ENCODE assay signal across 26 mouse cellular contexts in genomic region chr5:149444451-149444850, GRCm38 (mm10). TPM values are rescaled to one million over a fixed set of nuclear protein-coding genes. Genes with fewer than 3 reads are reported as not detected.
DNase-seq lines count a peak whose midpoint lies in the region; ATAC-seq and TF ChIP-seq lines count a peak whose summit lies in the region.
"Had no signal": no experiment of that assay in that cellular context is flagged by ENCODE, and none has a peak within 500 bp of the region (broad histone marks: within the 10 kb centered on the region; RNA-seq: fewer than 3 reads in every experiment).

No protein-coding gene starts in this region.

- WGBS in hindbrain, embryonic 14.5 days: 77% methylated on average over 4 of the region's 4 CpGs
- 93% methylated on average over 4 of the region's 4 CpGs for WGBS in hindbrain, embryonic 11.5 days
- 79% methylated on average over 4 of the region's 4 CpGs for WGBS in midbrain, embryonic 15.5 days
- 87% methylated on average over 4 of the region's 4 CpGs for WGBS in midbrain, embryonic 14.5 days
- WGBS in cerebellum, adult 2 months: 9% methylated on average over 4 of the region's 4 CpGs

- intact Hi-C loops in gastrocnemius, postnatal 14 days (cut with DNase I; ENCODE audit: low total_unique reads): no loop called here

- no peak for ATAC-seq in hindbrain, embryonic 14.5 days (ENCODE audit: low FRiP score)
- no peak for ATAC-seq in hindbrain, embryonic 11.5 days (ENCODE audit: low FRiP score)
- ATAC-seq in midbrain, embryonic 15.5 days (replicated peaks): no peak
- ATAC-seq in midbrain, embryonic 14.5 days (ENCODE audit: low FRiP score, low TSS enrichment): no peak
- ATAC-seq: forebrain, postnatal 0 days had no signal

- H3ac ChIP-seq in myocyte (ENCODE audit: control insufficient read depth, insufficient read length): no peak overlapping the region

- no peak overlapping the region for H3K9ac ChIP-seq in hindbrain, embryonic 14.5 days
- no peak overlapping the region for H3K9ac ChIP-seq in hindbrain, embryonic 11.5 days (ENCODE audit: low read depth, low read length)
- H3K9ac ChIP-seq in midbrain, embryonic 15.5 days: no peak overlapping the region
- no peak overlapping the region for H3K9ac ChIP-seq in midbrain, embryonic 14.5 days (replicated peaks; ENCODE audit: low read length)
- H3K9ac ChIP-seq: forebrain, postnatal 0 days; heart, embryonic 15.5 days; liver, embryonic 13.5 days; neural tube, embryonic 13.5 days had no signal

- H3K27ac ChIP-seq in hindbrain, embryonic 14.5 days: no peak overlapping the region
- no peak overlapping the region for H3K27ac ChIP-seq in hindbrain, embryonic 11.5 days (ENCODE audit: low read depth, low read length)
- H3K27ac ChIP-seq in midbrain, embryonic 15.5 days: 0 out of 2 replicates have a peak overlapping the region, but pooled peaks have one; percentile 40
- no peak overlapping the region for H3K27ac ChIP-seq in midbrain, embryonic 14.5 days (replicated peaks; ENCODE audit: low read depth, low read length)
- no peak overlapping the region for H3K27ac ChIP-seq in cerebellum, adult 2 months (ENCODE audit: insufficient read depth, low read length)
- H3K27ac ChIP-seq: gastrocnemius, adult 2 months; heart, embryonic 15.5 days; liver, embryonic 13.5 days; neural tube, embryonic 13.5 days had no signal

- no peaks in the 10 kb centered on the region for H3K79me2 ChIP-seq in myocyte (ENCODE audit: control insufficient read depth, insufficient read depth)

- H3K9me3 ChIP-seq in hindbrain, embryonic 14.5 days (ENCODE audit: control insufficient read depth, low read length): no peaks in the 10 kb centered on the region
- no peaks in the 10 kb centered on the region for H3K9me3 ChIP-seq in hindbrain, embryonic 11.5 days (ENCODE audit: control insufficient read depth, low read length)
- 0 out of 2 replicates have a peak, but pooled peaks cover 5% of the 10 kb centered on the region for H3K9me3 ChIP-seq in midbrain, embryonic 15.5 days
- H3K9me3 ChIP-seq in midbrain, embryonic 14.5 days (ENCODE audit: control insufficient read depth, low read length): peaks cover 4% of the 10 kb centered on the region; the same call in 1 of the 2 replicates
- H3K9me3 ChIP-seq: neural tube, embryonic 13.5 days had no signal

- DNase-seq in hindbrain, embryonic 14.5 days (ENCODE audit: low spot score): peak; percentile 22
- DNase-seq in hindbrain, embryonic 11.5 days (ENCODE audit: low spot score): no peak
- DNase-seq in midbrain, embryonic 14.5 days: no peak
- peak; percentile 84 to 91 for DNase-seq in cerebellum, adult 2 months
- no peak for DNase-seq in gastrocnemius, postnatal 14 days
- DNase-seq in layer of hippocampus, adult 9-10 months (ENCODE audit: low spot score): no peak
- DNase-seq: adrenal gland, adult 8-10 months; forebrain, postnatal 0 days; gastrocnemius, adult 2 months; heart, adult 11 months; kidney, adult 18-20 months; kidney, postnatal 25 days; layer of hippocampus, adult 9-11 months; liver, embryonic 13.5 days; lung, postnatal 10 days; right cerebral cortex, postnatal 14 days had no signal

- peaks cover 17% of the 10 kb centered on the region for H3K4me1 ChIP-seq in hindbrain, embryonic 14.5 days (replicated peaks; ENCODE audit: control insufficient read depth, insufficient read depth, low read length)
- peaks cover 3% of the 10 kb centered on the region; the same call in 1 of the 2 replicates for H3K4me1 ChIP-seq in hindbrain, embryonic 11.5 days (replicated peaks; ENCODE audit: control insufficient read depth, insufficient read depth, low read length)
- peaks cover 32% of the 10 kb centered on the region for H3K4me1 ChIP-seq in midbrain, embryonic 15.5 days
- H3K4me1 ChIP-seq in midbrain, embryonic 14.5 days (ENCODE audit: control insufficient read depth, insufficient read depth, low read length): peaks cover 25% of the 10 kb centered on the region
- peaks cover 34% of the 10 kb centered on the region for H3K4me1 ChIP-seq in cerebellum, adult 2 months (ENCODE audit: control insufficient read depth, insufficient read depth, low read length)

- no peaks in the 10 kb centered on the region for H3K27me3 ChIP-seq in hindbrain, embryonic 14.5 days (ENCODE audit: control insufficient read depth, insufficient read depth, low read length)
- no peaks in the 10 kb centered on the region for H3K27me3 ChIP-seq in hindbrain, embryonic 11.5 days (ENCODE audit: control insufficient read depth, insufficient read depth, low read length)
- H3K27me3 ChIP-seq in midbrain, embryonic 15.5 days (replicated peaks): no peaks in the 10 kb centered on the region
- no peaks in the 10 kb centered on the region for H3K27me3 ChIP-seq in midbrain, embryonic 14.5 days (ENCODE audit: control insufficient read depth, insufficient read depth, low read length)
- H3K27me3 ChIP-seq in cerebellum, adult 2 months (ENCODE audit: control insufficient read depth, insufficient read depth, low read length): no peaks in the 10 kb centered on the region; the same call in 1 of the 2 replicates
- no peaks in the 10 kb centered on the region for H3K27me3 ChIP-seq in myocyte (ENCODE audit: control insufficient read depth, insufficient read depth, insufficient read length)
- H3K27me3 ChIP-seq: CH12.LX; heart, embryonic 15.5 days; neural tube, embryonic 13.5 days had no signal

- no peak overlapping the region for H3K4me2 ChIP-seq in hindbrain, embryonic 14.5 days (replicated peaks)
- H3K4me2 ChIP-seq in hindbrain, embryonic 11.5 days (replicated peaks; ENCODE audit: low read depth, low read length): no peak overlapping the region
- H3K4me2 ChIP-seq in midbrain, embryonic 15.5 days: no peak overlapping the region
- no peak overlapping the region for H3K4me2 ChIP-seq in midbrain, embryonic 14.5 days (ENCODE audit: low read length)
- H3K4me2 ChIP-seq in myocyte (ENCODE audit: low read depth): no peak overlapping the region
- H3K4me2 ChIP-seq: heart, embryonic 15.5 days; liver, embryonic 13.5 days; neural tube, embryonic 13.5 days had no signal

- no peak for TF ChIP-seq CTCF in cerebellum, adult 2 months (IDR thresholded peaks at IDR 0.05; ENCODE audit: borderline replicate concordance, insufficient read depth, low read depth, low read length)

- H3K36me3 ChIP-seq in hindbrain, embryonic 14.5 days (replicated peaks; ENCODE audit: control insufficient read depth, insufficient read depth): no peaks in the 10 kb centered on the region
- H3K36me3 ChIP-seq in hindbrain, embryonic 11.5 days (ENCODE audit: control insufficient read depth, insufficient read depth, low read length): no peaks in the 10 kb centered on the region
- H3K36me3 ChIP-seq in midbrain, embryonic 15.5 days (replicated peaks): no peaks in the 10 kb centered on the region
- no peaks in the 10 kb centered on the region for H3K36me3 ChIP-seq in midbrain, embryonic 14.5 days (ENCODE audit: control insufficient read depth, insufficient read depth, low read length)
- no peaks in the 10 kb centered on the region for H3K36me3 ChIP-seq in myocyte (ENCODE audit: control insufficient read depth, insufficient read depth)
- H3K36me3 ChIP-seq: heart, embryonic 15.5 days; liver, embryonic 13.5 days; neural tube, embryonic 13.5 days had no signal

- no peak for TF ChIP-seq POLR2A in cerebellum, adult 2 months (IDR thresholded peaks at IDR 0.05; ENCODE audit: borderline replicate concordance, insufficient read depth, low read length)
- no peak for TF ChIP-seq POLR2A in myocyte (IDR thresholded peaks at IDR 0.05; ENCODE audit: insufficient read length, low read depth)

- H3K4me3 ChIP-seq in hindbrain, embryonic 14.5 days (replicated peaks; ENCODE audit: low read length): no peak overlapping the region
- no peak overlapping the region for H3K4me3 ChIP-seq in hindbrain, embryonic 11.5 days (ENCODE audit: low read depth, low read length)
- H3K4me3 ChIP-seq in midbrain, embryonic 15.5 days: no peak overlapping the region
- no peak overlapping the region for H3K4me3 ChIP-seq in midbrain, embryonic 14.5 days (replicated peaks; ENCODE audit: low read depth, low read length)
- no peak overlapping the region for H3K4me3 ChIP-seq in cerebellum, adult 2 months (replicated peaks; ENCODE audit: insufficient read depth, low read depth, low read length)
- H3K4me3 ChIP-seq in myocyte: no peak overlapping the region
- H3K4me3 ChIP-seq: gastrocnemius, adult 2 months; heart, embryonic 15.5 days; liver, embryonic 13.5 days; megakaryocyte, embryonic 14.5 days; neural tube, embryonic 13.5 days had no signal

TF ChIP-seq in myocyte, 11 proteins besides CTCF, POLR2A, EP300 and RAD21:
- peak; percentile 79 for TF ChIP-seq SRF (IDR thresholded peaks at IDR 0.05; ENCODE audit: control insufficient read depth, insufficient read length, low read depth)
- TF ChIP-seq TCF3 (IDR thresholded peaks at IDR 0.05; ENCODE audit: insufficient read length, low read depth): no peak

RNA-seq across cellular contexts. Expression of gene Tex26, which starts 5.0 kb away (rescaled TPM):
- 1.1 and 1.2 TPM in 2 replicates for polyA plus RNA-seq in hindbrain, embryonic 14.5 days (2014; fragmentation: Nextera tagmentation; extraction: Ambion mirVana)
- 0.85 and 1.4 TPM in 2 replicates for polyA plus RNA-seq in hindbrain, embryonic 11.5 days (2014; fragmentation: Nextera tagmentation; extraction: Ambion mirVana)
- 0.92 and 1.1 TPM in 2 replicates for polyA plus RNA-seq in midbrain, embryonic 15.5 days (2015; fragmentation: Nextera tagmentation; extraction: Ambion mirVana)
- polyA plus RNA-seq in midbrain, embryonic 14.5 days (2014; fragmentation: Nextera tagmentation; extraction: Ambion mirVana): 0.81 and 1.00 TPM in 2 replicates
- polyA plus RNA-seq in cerebellum, adult 2 months (2012; rRNA removed): 0.30 and 0.34 TPM in 2 replicates
- 0.56 TPM for polyA plus RNA-seq in myocyte (2012; fragmentation: generic; extraction: Trizol)
- under 1 TPM in 1 of 2 experiments, not detected in 1; 0.39 TPM for total RNA-seq in gastrocnemius, postnatal 14 days (2021)
- total RNA-seq: adrenal gland, adult 8-10 months; CH12.LX; gastrocnemius, adult 2 months; hematopoietic stem cell, adult 5-6 weeks; left cerebral cortex, postnatal 25 days; monocyte, adult 5-6 weeks had no signal
- polyA plus RNA-seq: spleen, adult 2 months had no signal

RNA-seq across cellular contexts. Expression of gene Medag, which starts 32.9 kb away (rescaled TPM):
- 2.5 and 4.0 TPM in 2 replicates for polyA plus RNA-seq in hindbrain, embryonic 14.5 days (2014; fragmentation: Nextera tagmentation; extraction: Ambion mirVana)
- polyA plus RNA-seq in hindbrain, embryonic 11.5 days (2014; fragmentation: Nextera tagmentation; extraction: Ambion mirVana): 0.25 and 0.80 TPM in 2 replicates
- polyA plus RNA-seq in midbrain, embryonic 15.5 days (2015; fragmentation: Nextera tagmentation; extraction: Ambion mirVana): 2.6 and 2.7 TPM in 2 replicates
- 5.9 TPM in 2 replicates for polyA plus RNA-seq in midbrain, embryonic 14.5 days (2014; fragmentation: Nextera tagmentation; extraction: Ambion mirVana)
- 14.2 and 14.7 TPM in 2 replicates for polyA plus RNA-seq in cerebellum, adult 2 months (2012; rRNA removed)
- 0.61 TPM for polyA plus RNA-seq in myocyte (2012; fragmentation: generic; extraction: Trizol)
- 10 to 100 TPM; 16.8 to 17.1 TPM for total RNA-seq in gastrocnemius, postnatal 14 days (2021)
- total RNA-seq: CH12.LX; monocyte, adult 5-6 weeks had no signal

Comparison
In these comparisons a context has a peak if more than half of its experiments do, and no peak if none do; other contexts are left out.
1. DNase-seq: peak in hindbrain, embryonic 14.5 days (single experiment) and cerebellum, adult 2 months (2 of 2); none in hindbrain, embryonic 11.5 days (single experiment), midbrain, embryonic 14.5 days (single experiment), gastrocnemius, postnatal 14 days (single experiment) and layer of hippocampus, adult 9-10 months (single experiment).